Mouse (Mus musculus) kidney, adult 2 months (tissue): ENCODE measurements at regions not wholly inside any gene's neighbourhood (a gene's known extent, or its start where the extent isn't known, plus 50 kb on each side); places are given as distances from the start of the nearest gene placed in this dataset.

Experiments
- DNase-seq: peaks from one replicate; pipeline ENCODE4 v3.0.0; 2021
- H3K27ac ChIP-seq: fragments of 200-500 bp; 2 replicates; pipeline ENCODE4 v1.5.1; 2012; ENCODE audit warnings: low read depth, low read length, control low read depth, inconsistent platforms; ENCODE audit not compliant: insufficient read depth
- H3K27me3 ChIP-seq: fragments of 200-500 bp; replicated peaks from 2 replicates; pipeline ENCODE4 v1.6.1; 2012; ENCODE audit warnings: mild to moderate bottlenecking, moderate library complexity, low read length, inconsistent platforms; ENCODE audit not compliant: control insufficient read depth, insufficient read depth
- H3K36me3 ChIP-seq: fragments of 200-500 bp; 2 replicates; pipeline ENCODE4 v1.6.1; 2012; ENCODE audit warnings: mild to moderate bottlenecking, moderate library complexity, low read length, inconsistent platforms; ENCODE audit not compliant: control insufficient read depth, insufficient read depth
- H3K4me1 ChIP-seq: fragments of 200-500 bp; 2 replicates; pipeline ENCODE4 v1.6.1; 2011; ENCODE audit warnings: low read length; ENCODE audit not compliant: control insufficient read depth, insufficient read depth
- H3K4me3 ChIP-seq: fragments of 200-500 bp; 2 replicates; pipeline ENCODE4 v1.5.1; 2011; ENCODE audit warnings: mild to moderate bottlenecking, low read depth, low read length, control low read depth; ENCODE audit not compliant: insufficient read depth
- CTCF ChIP-seq: fragments of 200-500 bp; conservative IDR thresholded peaks from 2 replicates; pipeline ENCODE4 v1.5.1; 2011; ENCODE audit warnings: low read depth, mild to moderate bottlenecking, control low read depth, low read length, moderate library complexity, mixed read lengths; ENCODE audit not compliant: insufficient read depth, insufficient read length
- POLR2A ChIP-seq: fragments of 200-500 bp; IDR thresholded peaks from one replicate; pipeline ENCODE4 v1.6.1; 2011; ENCODE audit warnings: low read depth, low read length, control low read depth
- WGBS: fragments of 180-500 bp; shearing (Covaris S2); methylation state at CpG from one replicate; pipeline ENCODE4 v1.1.7; 2018; 5-methylcytosine and 5-hydroxymethylcytosine counted together

DNA sequence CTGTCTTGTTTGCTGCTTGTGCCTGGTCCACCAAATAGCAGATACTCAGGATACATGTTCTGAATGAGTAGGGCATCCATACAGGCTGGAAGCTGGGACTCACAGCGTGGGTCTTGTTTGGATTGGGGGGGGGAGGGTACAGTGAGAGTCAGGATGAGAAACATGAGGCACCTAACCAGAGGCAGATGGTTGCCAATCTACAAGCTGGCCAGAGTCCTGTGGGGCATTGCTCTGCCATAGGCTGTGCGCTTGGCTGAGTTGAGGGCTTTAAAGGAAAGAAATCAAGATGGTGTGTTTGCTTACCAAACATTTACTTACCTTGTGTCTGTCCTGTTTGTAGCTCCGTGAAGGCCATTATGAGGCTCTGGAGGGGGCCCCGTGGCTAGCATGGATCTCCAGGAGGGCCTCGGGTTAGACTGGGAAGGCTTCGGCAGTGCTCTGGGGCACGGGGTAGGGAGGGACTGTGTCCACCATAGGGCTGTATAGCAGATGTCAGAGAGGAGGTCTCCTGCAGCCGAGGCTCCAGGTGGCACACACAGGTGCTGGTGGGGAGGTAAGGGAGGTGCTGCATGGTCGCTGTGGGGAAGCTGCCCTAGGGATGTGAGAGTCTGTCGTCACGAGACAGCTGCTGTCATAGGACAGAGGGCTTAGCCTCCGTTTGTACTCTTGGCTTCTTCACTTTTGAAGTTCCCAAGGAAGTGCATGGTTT is 70.7 kb upstream of the Id2 start:
- no peak overlapping the region for H3K4me3 ChIP-seq
- peaks cover 25% of the 10 kb centered on the region for H3K4me1 ChIP-seq
- 81% methylated on average over 12 of the region's 12 CpGs for WGBS
- no peaks in the 10 kb centered on the region for H3K36me3 ChIP-seq
- H3K27me3 ChIP-seq = no peaks in the 10 kb centered on the region
- no peak for DNase-seq
- TF ChIP-seq CTCF (no peak), POLR2A (no peak)
- H3K27ac ChIP-seq = no peak overlapping the region

DNA sequence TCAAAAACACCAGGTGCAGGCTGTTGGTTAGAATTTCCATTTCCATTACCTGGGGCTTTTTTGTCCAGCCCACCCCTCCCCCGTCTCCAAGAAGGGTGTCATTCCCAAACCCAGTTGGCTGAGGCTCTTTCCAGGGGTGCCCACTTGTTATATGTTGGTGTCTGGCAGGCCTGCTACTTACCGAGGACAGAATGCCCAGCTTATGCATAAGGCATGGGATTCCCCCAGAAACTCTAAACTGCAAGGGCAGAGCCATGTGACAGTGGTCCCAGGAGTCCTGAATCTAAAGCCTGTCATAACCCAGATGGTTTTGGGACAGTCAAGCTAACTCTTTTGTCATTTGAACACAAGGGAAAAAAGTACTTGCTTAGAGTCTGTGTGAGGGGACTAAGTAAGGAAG is 69.6 kb upstream of the Id2 start:
- Histone ChIP-seq H3K27me3 (no peaks in the 10 kb centered on the region), H3K4me3 (no peak overlapping the region), H3K36me3 (no peaks in the 10 kb centered on the region), H3K27ac (no peak overlapping the region), H3K4me1 (peaks cover 28% of the 10 kb centered on the region)
- WGBS = 88% methylated on average over 2 of the region's 2 CpGs
- DNase-seq = no peak
- TF ChIP-seq POLR2A (no peak), CTCF (no peak)

DNA sequence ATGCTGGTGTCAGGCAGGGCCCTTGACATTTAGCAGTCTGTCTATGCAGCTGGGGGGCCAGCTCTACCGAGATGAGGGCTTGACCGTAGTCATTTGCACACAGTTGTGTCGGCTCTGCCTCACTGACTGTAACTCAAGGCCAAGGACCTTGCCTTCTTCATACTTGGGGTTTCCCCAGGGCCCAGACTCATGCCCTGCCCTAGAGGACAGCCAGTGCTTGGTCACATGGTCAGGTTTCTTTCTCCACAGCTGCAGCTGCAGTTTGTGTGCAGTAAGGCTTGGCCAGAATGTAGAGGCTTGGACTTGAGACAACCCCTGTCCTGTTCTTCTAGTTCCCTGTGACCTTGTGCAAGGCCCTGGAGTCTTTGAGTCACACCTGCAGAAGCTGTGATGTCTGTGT is 68.7 kb upstream of the Id2 start:
- Histone ChIP-seq H3K4me1 (peaks cover 29% of the 10 kb centered on the region), H3K36me3 (no peaks in the 10 kb centered on the region), H3K27me3 (no peaks in the 10 kb centered on the region), H3K4me3 (no peak overlapping the region), H3K27ac (no peak overlapping the region)
- TF ChIP-seq CTCF (no peak), POLR2A (no peak)
- WGBS = 40% methylated on average over 3 of the region's 3 CpGs
- peak; percentile 70 for DNase-seq

- no peaks in the 10 kb centered on the region for H3K36me3 ChIP-seq
- DNase-seq = peak; percentile 61
- H3K27ac ChIP-seq = no peak overlapping the region
- no peak overlapping the region for H3K4me3 ChIP-seq
- TF ChIP-seq CTCF (no peak), POLR2A (no peak)
- peaks cover 29% of the 10 kb centered on the region for H3K4me1 ChIP-seq
- H3K27me3 ChIP-seq = no peaks in the 10 kb centered on the region
- WGBS = 29% methylated on average over 1 of the region's 1 CpGs
These were observed 67.8 kb upstream of the Id2 start for GRCm38 (mm10) chr12:25164724-25165123.

DNA sequence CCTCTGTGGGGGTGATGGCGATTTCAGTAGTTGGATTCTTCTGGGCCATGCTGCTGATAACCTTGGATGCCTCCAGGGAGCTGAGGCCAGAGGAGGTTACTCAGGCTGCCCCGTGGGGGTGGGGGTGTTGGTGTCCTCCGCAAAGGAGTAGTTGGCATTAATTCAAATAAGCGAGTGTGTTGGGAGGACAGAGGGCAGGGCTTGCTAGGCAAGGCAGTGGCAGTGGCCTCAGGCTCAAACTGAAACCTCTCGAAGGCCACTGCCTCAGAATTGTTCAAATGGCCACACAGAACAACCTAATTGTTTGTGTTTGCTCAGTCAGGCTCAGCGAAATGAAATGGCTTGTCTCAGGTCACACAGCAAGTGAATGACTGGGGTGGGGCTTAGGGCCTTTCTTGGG is 66.6 kb upstream of the Id2 start:
- H3K27ac ChIP-seq = no peak overlapping the region
- 18% methylated on average over 6 of the region's 6 CpGs for WGBS
- H3K36me3 ChIP-seq = no peaks in the 10 kb centered on the region
- peaks cover 29% of the 10 kb centered on the region for H3K4me1 ChIP-seq
- no peak overlapping the region for H3K4me3 ChIP-seq
- no peak for TF ChIP-seq CTCF
- no peak for TF ChIP-seq POLR2A
- peak; percentile 81 for DNase-seq
- no peaks in the 10 kb centered on the region for H3K27me3 ChIP-seq

GRCm38 (mm10) chr12:25162843-25163242 is 65.9 kb upstream of the Id2 start:
- H3K4me1 ChIP-seq = peaks cover 29% of the 10 kb centered on the region
- TF ChIP-seq CTCF (no peak), POLR2A (no peak)
- WGBS = 76% methylated on average over 6 of the region's 6 CpGs
- H3K36me3 ChIP-seq = no peaks in the 10 kb centered on the region
- DNase-seq = no peak
- no peak overlapping the region for H3K4me3 ChIP-seq
- H3K27me3 ChIP-seq = no peaks in the 10 kb centered on the region
- no peak overlapping the region for H3K27ac ChIP-seq

DNA sequence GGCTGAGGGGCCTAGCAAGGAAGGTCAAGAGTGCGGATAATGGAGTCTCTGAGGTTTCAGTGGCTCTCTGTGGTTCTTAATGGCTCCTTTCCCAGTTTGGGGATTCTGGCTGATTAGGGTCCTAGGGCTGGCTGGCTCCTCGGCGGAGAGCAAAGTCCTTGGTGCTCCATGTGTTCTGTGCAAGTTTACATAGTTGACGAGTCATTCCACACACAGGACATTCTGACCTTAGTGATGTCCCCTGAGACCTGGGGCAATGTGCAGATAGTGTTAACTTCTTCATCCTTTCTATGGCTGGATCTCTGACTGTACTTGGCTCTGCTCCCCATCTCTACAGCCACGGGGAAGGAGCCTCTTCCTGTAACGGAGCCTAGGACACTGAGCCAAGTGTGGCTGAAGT is 65.0 kb upstream of the Id2 start:
- Histone ChIP-seq H3K4me3 (no peak overlapping the region), H3K27ac (no peak overlapping the region), H3K4me1 (peaks cover 29% of the 10 kb centered on the region), H3K27me3 (no peaks in the 10 kb centered on the region), H3K36me3 (no peaks in the 10 kb centered on the region)
- WGBS = 50% methylated on average over 6 of the region's 6 CpGs
- no peak for DNase-seq
- TF ChIP-seq POLR2A = no peak
- no peak for TF ChIP-seq CTCF
